Mouse (Mus musculus) liver, embryonic 15.5 days (tissue): ENCODE data around the gene Siglec1. TPM values are rescaled to one million over a fixed set of nuclear protein-coding genes. Genes with fewer than 3 reads are reported as not detected.

Experiments used
- ATAC-seq: fragments of 200-750 bp; cut with Nextera tagmentation; 2 replicates; pipeline ENCODE4 v1.8.0; 2017; ENCODE audit warnings: moderate number of reproducible peaks, mild to moderate bottlenecking, moderate library complexity; ENCODE audit not compliant: insufficient read depth
- H3K27ac ChIP-seq: fragments of 300-500 bp; sonication (generic); replicated peaks from 2 replicates; pipeline ENCODE4 v1.5.1; 2015; ENCODE audit warnings: mild to moderate bottlenecking, inconsistent platforms
- H3K27me3 ChIP-seq: fragments of 300-500 bp; sonication (generic); 2 replicates; pipeline ENCODE4 v1.6.1; 2015; ENCODE audit warnings: mild to moderate bottlenecking, inconsistent platforms
- H3K36me3 ChIP-seq: fragments of 300-500 bp; sonication (generic); replicated peaks from 2 replicates; pipeline ENCODE4 v1.6.1; 2015; ENCODE audit warnings: moderate library complexity, mild to moderate bottlenecking, inconsistent platforms
- H3K4me1 ChIP-seq: fragments of 300-500 bp; sonication (generic); replicated peaks from 2 replicates; pipeline ENCODE4 v1.6.1; 2015; ENCODE audit warnings: inconsistent platforms
- H3K4me2 ChIP-seq: fragments of 300-500 bp; sonication (generic); 2 replicates; pipeline ENCODE4 v1.6.1; 2015; ENCODE audit warnings: moderate library complexity, mild to moderate bottlenecking, inconsistent platforms
- H3K4me3 ChIP-seq: fragments of 300-500 bp; sonication (generic); replicated peaks from 2 replicates; pipeline ENCODE4 v1.5.1; 2015; ENCODE audit warnings: mild to moderate bottlenecking, inconsistent platforms
- H3K9ac ChIP-seq: fragments of 300-500 bp; sonication (generic); 2 replicates; pipeline ENCODE4 v1.6.1; 2015; ENCODE audit warnings: moderate library complexity, mild to moderate bottlenecking, inconsistent platforms
- H3K9me3 ChIP-seq: fragments of 300-500 bp; sonication (generic); replicated peaks from 2 replicates; pipeline ENCODE4 v1.6.1; 2016; ENCODE audit warnings: inconsistent platforms
- WGBS: fragments of 180-500 bp; shearing (Covaris S2); methylation state at CpG from one replicate; pipeline ENCODE4 v1.1.7; 2015; ENCODE audit warnings: mixed read lengths; ENCODE audit not compliant: insufficient replicate concordance; 5-methylcytosine and 5-hydroxymethylcytosine counted together
- polyA plus RNA-seq: library from polyadenylated mRNA; unstranded; fragments of >200 nt; fragmentation: Nextera tagmentation; extraction: Ambion mirVana; gene quantifications from 2 replicates; pipeline ENCODE4 v1.2.1, GENCODE M21; 2015

The Siglec1 gene
- polyA plus RNA-seq, 1 experiment from 2014 or later = 1.5 TPM

DNA sequence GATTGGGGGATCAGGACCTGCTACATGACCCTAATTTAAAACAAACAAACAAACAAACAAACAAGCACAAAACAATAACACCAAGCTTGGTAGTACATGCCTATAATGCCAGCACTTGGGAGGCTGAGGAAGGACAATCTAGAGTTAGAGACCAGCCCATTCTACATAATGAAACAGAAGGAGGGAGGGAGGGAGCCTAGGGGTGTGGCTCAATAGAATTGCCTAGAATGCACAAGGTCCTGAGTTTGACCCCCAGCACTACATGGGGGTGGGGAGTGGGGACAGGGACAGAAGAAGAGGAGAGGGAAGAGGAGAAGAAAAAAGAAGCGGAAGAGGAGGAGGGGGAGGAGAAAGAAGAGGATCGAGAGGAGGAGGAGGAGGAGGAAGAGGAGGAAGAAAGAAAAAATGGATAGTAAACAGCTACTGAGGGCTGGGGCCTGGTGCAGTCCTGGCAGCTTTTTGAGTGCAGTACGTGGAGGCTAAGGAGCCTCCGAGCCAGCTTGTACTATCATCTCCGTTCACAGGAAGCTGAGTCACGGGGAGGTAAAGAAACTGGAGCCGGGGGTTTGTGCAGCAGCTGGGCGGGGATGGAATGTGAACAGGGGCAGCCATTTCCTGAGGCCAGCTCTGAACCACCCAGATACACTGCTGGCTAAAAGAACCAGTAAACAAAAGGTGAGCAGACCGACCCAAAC, 9.7 kb upstream of the Siglec1 start:
- peak overlapping the region; percentile 58 for H3K4me2 ChIP-seq
- peak overlapping the region; percentile 97 for H3K27ac ChIP-seq
- no peaks in the 10 kb centered on the region for H3K9me3 ChIP-seq
- H3K9ac ChIP-seq = peak overlapping the region; percentile 46
- H3K36me3 ChIP-seq = no peaks in the 10 kb centered on the region
- H3K4me1 ChIP-seq = peaks cover 33% of the 10 kb centered on the region
- peak overlapping the region; percentile 15; the same call in 1 of the 2 replicates for H3K4me3 ChIP-seq
- 6% methylated on average over 9 of the region's 9 CpGs for WGBS
- peak; percentile 96 for ATAC-seq
- no peaks in the 10 kb centered on the region for H3K27me3 ChIP-seq

DNA sequence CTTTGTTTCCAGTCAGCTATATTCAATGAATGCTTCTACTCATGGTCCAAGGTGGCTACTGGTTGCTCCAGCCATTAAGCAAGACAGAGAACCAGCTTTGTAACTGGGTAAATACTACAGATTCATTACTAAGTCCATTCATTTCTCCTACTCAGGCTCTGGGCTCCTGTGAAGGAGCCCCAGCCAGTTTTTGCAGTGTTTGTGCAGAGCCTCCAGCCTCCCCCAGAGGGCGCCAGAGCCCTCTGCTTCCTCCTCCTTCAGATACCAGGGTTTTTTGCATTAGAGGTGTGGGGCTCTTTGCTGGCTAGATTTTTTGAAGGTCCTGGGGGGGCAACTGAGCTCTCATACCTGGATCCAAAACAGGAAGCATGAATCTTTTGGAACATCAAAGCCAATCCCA, 8.3 kb upstream of the Siglec1 start:
- ATAC-seq = no peak
- H3K9me3 ChIP-seq = no peaks in the 10 kb centered on the region
- no peak overlapping the region for H3K9ac ChIP-seq
- H3K4me3 ChIP-seq = no peak overlapping the region
- no peaks in the 10 kb centered on the region for H3K36me3 ChIP-seq
- no peak overlapping the region for H3K4me2 ChIP-seq
- peaks cover 33% of the 10 kb centered on the region for H3K4me1 ChIP-seq
- WGBS = 0% methylated on average over 1 of the region's 1 CpGs
- H3K27me3 ChIP-seq = no peaks in the 10 kb centered on the region; the same call in 1 of the 2 replicates
- no peak overlapping the region for H3K27ac ChIP-seq

DNA sequence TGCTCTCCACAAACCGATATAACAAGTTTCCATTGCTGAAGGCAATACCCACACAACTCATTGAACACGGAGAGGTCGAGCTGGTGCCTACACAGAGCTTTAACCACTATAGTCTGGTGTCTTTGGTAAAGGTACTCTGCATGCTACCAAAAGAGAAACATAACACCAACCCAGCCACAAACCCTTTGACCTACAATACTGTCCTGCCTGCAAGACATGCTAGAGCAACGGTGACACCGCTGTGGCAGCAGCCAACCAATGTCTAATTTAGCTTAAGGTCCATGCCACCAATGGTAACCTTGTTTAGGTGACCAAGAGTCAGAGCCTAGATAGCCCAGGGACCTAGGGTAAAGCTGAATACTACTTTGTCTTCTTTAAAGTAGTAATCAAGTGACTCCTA, 7.0 kb upstream of the Siglec1 start:
- H3K4me2 ChIP-seq = no peak overlapping the region
- no peak overlapping the region for H3K9ac ChIP-seq
- no peak overlapping the region for H3K4me3 ChIP-seq
- peaks cover 39% of the 10 kb centered on the region for H3K4me1 ChIP-seq
- H3K27me3 ChIP-seq = no peaks in the 10 kb centered on the region; the same call in 1 of the 2 replicates
- H3K36me3 ChIP-seq = no peaks in the 10 kb centered on the region
- H3K9me3 ChIP-seq = no peaks in the 10 kb centered on the region
- WGBS = 77% methylated on average over 5 of the region's 5 CpGs
- ATAC-seq = no peak
- H3K27ac ChIP-seq = no peak overlapping the region

DNA sequence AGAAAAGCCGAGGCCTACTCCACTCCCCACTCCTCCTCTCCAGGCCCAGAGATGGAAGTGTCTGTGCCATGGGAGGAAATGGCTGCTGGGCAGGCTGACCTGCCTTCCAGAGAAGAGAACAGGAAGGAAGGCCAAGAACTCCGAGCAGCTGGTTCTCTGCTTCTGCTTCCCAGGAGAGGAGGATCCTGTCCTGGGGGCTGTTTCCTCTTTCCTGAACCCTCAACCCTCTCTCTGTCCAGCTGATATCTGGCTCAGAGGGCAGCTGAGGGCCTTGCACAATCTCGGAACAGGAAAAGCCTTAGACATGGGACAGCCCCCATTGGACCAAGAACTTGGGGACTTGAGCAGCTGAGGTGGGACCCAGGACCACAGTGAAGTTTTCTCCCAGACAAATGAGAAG, 4.3 kb upstream of the Siglec1 start:
- no peak overlapping the region for H3K4me2 ChIP-seq
- H3K9ac ChIP-seq = no peak overlapping the region
- H3K4me1 ChIP-seq = peaks cover 22% of the 10 kb centered on the region
- 47% methylated on average over 3 of the region's 3 CpGs for WGBS
- H3K9me3 ChIP-seq = no peaks in the 10 kb centered on the region
- H3K36me3 ChIP-seq = no peaks in the 10 kb centered on the region
- no peak for ATAC-seq
- 0 out of 2 replicates have a peak overlapping the region, but pooled peaks have one; percentile 14 for H3K27ac ChIP-seq
- peaks cover 17% of the 10 kb centered on the region; the same call in 1 of the 2 replicates for H3K27me3 ChIP-seq
- H3K4me3 ChIP-seq = no peak overlapping the region

DNA sequence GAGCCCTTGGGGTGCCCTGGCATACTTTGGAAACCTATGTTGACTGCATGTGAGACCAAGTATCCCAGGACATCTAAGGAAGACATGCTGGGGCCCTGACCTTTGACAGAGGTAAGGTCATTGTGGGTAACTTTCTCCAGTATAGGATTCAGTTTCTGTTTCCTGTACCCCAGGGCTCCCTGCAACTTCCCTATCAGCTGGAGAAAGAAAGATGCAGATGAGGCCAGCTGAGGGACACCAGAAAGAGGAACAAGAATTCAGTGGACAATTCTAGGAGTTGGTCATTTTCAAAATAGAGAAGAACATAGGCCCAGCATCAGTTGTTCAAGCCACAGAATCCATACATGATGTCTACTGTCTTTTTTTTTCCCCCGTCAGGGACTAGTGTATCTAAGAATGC, 3.1 kb upstream of the Siglec1 start:
- Histone ChIP-seq H3K4me3 (no peak overlapping the region), H3K9me3 (no peaks in the 10 kb centered on the region), H3K9ac (no peak overlapping the region), H3K36me3 (no peaks in the 10 kb centered on the region), H3K27me3 (peaks cover 23% of the 10 kb centered on the region; the same call in 1 of the 2 replicates), H3K4me2 (no peak overlapping the region), H3K27ac (no peak overlapping the region), H3K4me1 (peaks cover 10% of the 10 kb centered on the region)
- no peak for ATAC-seq
- WGBS = 56% methylated on average over 1 of the region's 1 CpGs

DNA sequence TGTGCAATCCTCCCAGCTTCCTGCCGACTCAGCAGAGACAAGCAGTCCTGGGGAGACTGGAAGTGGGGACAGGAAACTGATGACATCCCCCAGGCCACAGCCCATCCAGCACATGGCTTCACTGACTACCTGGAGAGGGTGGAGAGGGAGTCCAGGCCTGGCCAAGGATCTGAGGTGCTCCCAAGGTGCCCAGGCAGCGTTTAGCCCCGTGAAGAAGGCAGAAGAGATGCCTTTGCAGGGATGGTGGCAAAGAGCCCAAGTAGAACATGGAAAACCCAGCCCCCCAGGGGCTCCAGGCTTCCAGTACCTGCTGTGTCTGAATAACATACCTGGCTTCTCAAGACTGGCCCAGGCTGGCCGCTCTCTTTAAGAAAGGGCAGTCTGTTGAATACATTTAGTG, 2.0 kb upstream of the Siglec1 start:
- ATAC-seq = no peak; the same call in 1 of the 2 replicates
- Histone ChIP-seq H3K36me3 (no peaks in the 10 kb centered on the region), H3K9ac (no peak overlapping the region), H3K27me3 (peaks cover 23% of the 10 kb centered on the region; the same call in 1 of the 2 replicates), H3K9me3 (no peaks in the 10 kb centered on the region), H3K27ac (no peak overlapping the region), H3K4me1 (peaks cover 7% of the 10 kb centered on the region; the same call in 1 of the 2 replicates), H3K4me3 (no peak overlapping the region), H3K4me2 (no peak overlapping the region)
- WGBS = 55% methylated on average over 4 of the region's 4 CpGs

DNA sequence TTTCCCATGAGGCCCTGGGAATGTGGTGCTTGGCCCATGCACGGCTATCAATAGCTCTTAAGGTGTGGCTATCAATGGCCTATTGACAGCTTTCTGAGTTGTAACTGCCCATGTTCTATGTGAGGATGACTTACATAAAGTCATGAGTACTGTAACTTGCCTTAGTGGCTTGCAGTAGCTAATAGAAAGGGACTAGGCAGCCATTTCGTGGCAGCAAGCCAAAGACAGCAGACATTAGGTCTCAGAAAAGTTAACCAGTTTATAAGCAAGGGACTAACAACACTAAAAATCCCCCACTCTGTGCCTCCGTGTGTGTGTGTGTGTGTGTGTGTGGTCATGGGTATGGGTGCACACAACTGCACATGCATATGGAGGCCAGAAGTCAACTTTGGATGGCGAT, 2.4 kb downstream of the Siglec1 start:
- H3K4me1 ChIP-seq = peaks cover 7% of the 10 kb centered on the region; the same call in 1 of the 2 replicates
- no peak overlapping the region for H3K9ac ChIP-seq
- no peak overlapping the region for H3K4me2 ChIP-seq
- no peak overlapping the region for H3K27ac ChIP-seq
- ATAC-seq = no peak
- no peaks in the 10 kb centered on the region for H3K36me3 ChIP-seq
- no peak overlapping the region for H3K4me3 ChIP-seq
- peaks cover 52% of the 10 kb centered on the region for H3K27me3 ChIP-seq
- WGBS = 70% methylated on average over 4 of the region's 4 CpGs
- H3K9me3 ChIP-seq = no peaks in the 10 kb centered on the region

DNA sequence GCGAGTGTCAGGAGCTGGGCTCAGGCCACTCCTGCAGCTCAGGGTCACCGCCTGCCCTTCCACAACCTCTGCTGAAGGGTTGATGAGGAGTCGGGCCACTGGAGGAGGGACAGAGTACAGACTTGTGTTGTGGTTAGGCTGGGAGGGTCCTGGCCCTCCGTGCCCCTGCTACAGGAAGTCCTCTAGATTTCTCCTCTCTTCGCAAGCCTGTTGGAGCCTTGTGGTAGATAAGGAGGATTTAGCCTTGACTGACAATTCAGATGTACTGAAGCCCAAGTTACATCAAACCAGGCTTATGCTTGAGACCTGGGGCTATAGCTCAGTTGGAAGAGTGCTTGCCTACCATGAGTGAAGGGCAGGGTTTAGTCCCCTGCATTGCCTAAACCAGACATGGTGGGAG, 6.1 kb downstream of the Siglec1 start:
- no peaks in the 10 kb centered on the region for H3K9me3 ChIP-seq
- peaks cover 62% of the 10 kb centered on the region for H3K27me3 ChIP-seq
- H3K4me1 ChIP-seq = no peaks in the 10 kb centered on the region
- no peak overlapping the region for H3K27ac ChIP-seq
- no peak for ATAC-seq
- no peaks in the 10 kb centered on the region for H3K36me3 ChIP-seq
- 19% methylated on average over 5 of the region's 5 CpGs for WGBS
- H3K9ac ChIP-seq = no peak overlapping the region
- H3K4me2 ChIP-seq = no peak overlapping the region
- H3K4me3 ChIP-seq = no peak overlapping the region

DNA sequence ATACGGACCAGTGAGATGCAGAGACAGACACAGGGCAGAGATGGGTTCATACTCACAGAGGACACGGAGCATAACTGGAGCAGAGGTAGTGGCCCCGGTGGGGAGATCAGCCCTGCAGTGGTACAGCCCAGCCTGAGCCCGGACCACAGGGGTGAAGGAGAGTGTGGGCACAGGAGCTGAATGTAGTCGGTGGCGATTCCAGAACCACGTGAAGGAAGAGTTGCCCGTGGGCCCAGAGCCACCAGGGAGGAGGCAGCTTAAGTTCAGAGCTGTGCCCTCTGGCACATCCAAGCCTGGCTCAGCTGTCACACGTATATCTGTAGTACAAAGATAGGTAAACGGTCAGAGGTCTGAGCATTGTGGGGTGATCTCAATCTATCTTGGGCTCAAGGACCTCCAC, 14.0 kb downstream of the Siglec1 start:
- no peaks in the 10 kb centered on the region for H3K4me1 ChIP-seq
- H3K27me3 ChIP-seq = peaks cover 56% of the 10 kb centered on the region
- 66% methylated on average over 10 of the region's 10 CpGs for whole genome bisulfite sequencing
- H3K9me3 ChIP-seq = no peaks in the 10 kb centered on the region
- no peak overlapping the region for H3K27ac ChIP-seq
- no peak for ATAC-seq
- no peak overlapping the region for H3K4me3 ChIP-seq
- no peak overlapping the region for H3K9ac ChIP-seq
- no peaks in the 10 kb centered on the region for H3K36me3 ChIP-seq
- H3K4me2 ChIP-seq = no peak overlapping the region

DNA sequence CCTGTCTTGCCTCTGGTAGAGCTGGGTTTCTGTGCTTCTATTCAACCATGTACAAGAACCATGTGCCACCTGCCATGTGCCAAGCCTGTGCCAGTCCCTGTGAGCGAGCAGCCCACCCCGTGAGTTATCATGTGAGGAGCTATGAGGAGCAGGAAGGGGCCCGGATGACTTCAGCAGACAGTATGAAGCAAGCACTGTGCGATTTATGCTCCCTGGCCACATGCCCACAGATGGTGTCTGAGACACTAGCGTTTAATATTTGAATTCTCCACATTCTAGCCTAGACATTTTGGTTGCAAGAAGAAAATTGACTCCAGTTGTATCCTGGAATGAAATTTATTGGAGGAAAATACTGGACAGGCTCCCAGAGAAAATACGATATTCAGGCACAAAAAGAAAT, 19.1 kb downstream of the Siglec1 start:
- Histone ChIP-seq H3K27ac (no peak overlapping the region), H3K9me3 (no peaks in the 10 kb centered on the region), H3K27me3 (peaks cover 78% of the 10 kb centered on the region), H3K4me1 (peaks cover 4% of the 10 kb centered on the region; the same call in 1 of the 2 replicates), H3K4me2 (no peak overlapping the region), H3K9ac (no peak overlapping the region), H3K36me3 (no peaks in the 10 kb centered on the region), H3K4me3 (no peak overlapping the region)
- no peak for ATAC-seq
- 48% methylated on average over 6 of the region's 6 CpGs for WGBS

DNA sequence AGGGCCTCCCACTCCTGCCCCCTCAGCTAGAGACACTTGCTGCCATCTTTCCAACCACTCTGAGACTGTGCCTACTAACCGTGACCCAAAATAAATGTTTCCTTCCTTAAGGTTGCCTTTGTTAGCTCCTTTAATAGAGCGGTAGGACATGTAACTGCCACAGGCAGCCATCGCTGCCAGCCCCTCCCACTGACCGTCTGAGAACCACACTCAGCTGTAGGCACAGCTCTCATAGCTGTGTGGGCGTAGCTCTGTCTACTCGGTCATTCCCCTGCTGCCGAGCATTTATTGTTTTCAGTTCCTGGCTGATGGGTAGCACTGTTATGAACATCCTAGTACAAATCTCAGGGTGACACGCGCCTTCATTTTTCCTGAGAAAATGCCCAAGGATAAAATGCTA, 20.2 kb downstream of the Siglec1 start:
- Histone ChIP-seq H3K36me3 (no peaks in the 10 kb centered on the region), H3K4me3 (no peak overlapping the region), H3K4me1 (peaks cover 4% of the 10 kb centered on the region; the same call in 1 of the 2 replicates), H3K9me3 (no peaks in the 10 kb centered on the region), H3K4me2 (no peak overlapping the region), H3K27ac (no peak overlapping the region), H3K27me3 (peaks cover 85% of the 10 kb centered on the region), H3K9ac (no peak overlapping the region)
- no peak for ATAC-seq
- 53% methylated on average over 9 of the region's 9 CpGs for WGBS
